In the genomic region with DNA sequence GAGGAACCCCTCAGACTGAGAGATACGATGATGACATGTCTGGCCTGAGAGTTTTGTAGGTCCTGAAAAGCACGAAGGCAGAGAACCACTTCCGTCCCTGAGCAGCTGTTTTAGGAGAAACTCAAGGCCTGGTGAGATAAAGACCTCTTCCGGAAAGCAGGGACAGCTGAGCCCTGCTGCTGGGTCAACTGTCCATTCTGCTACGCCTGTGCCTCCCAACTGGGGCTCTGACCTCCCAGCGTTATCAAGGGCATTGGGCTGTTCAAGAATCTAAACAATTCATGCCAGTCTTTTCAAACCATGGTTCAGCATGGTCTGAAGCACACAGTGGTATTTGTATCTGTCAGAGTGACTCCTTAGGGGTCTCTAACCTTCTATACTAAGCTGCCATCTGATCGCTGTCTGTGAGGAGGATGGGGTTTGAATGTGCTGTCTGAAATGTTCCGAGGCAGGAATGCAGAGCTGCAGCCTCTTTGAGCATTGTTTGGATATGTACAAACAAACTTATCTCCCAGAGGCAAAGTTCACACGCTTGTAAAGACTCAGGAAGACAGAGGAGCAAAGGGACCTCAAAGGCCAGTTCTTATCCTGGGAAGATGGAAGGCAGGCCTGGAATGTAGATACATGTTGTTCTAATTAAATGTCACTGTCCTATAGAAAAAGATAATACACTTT, we compare ENCODE assay signal across 9 mouse cellular contexts.
A peak's percentile ranks its signal among the peaks of the same experiment; 100 is the strongest.
DNase-seq lines count a peak whose midpoint lies in the region; ATAC-seq and TF ChIP-seq lines count a peak whose summit lies in the region.
"Had no signal": no experiment of that assay in that cellular context is flagged by ENCODE, and none has a peak within 500 bp of the region (broad histone marks: within the 10 kb centered on the region; RNA-seq: fewer than 3 reads in every experiment).

No protein-coding gene starts in this region.

- peak; percentile 27; the same call in 1 of the 2 replicates for ATAC-seq in heart, embryonic 15.5 days (replicated peaks; ENCODE audit: insufficient number of reproducible peaks, insufficient read depth, low FRiP score, low read depth)
- peak; percentile 38; the same call in 1 of the 2 replicates for ATAC-seq in stomach, embryonic 16.5 days (ENCODE audit: insufficient read depth, low FRiP score)

- H3K9me3 ChIP-seq in heart, embryonic 15.5 days (replicated peaks), result no peaks in the 10 kb centered on the region
- no peaks in the 10 kb centered on the region for H3K9me3 ChIP-seq in stomach, embryonic 16.5 days (replicated peaks; ENCODE audit: control insufficient read depth, low read length)
- H3K9me3 ChIP-seq: hindbrain, embryonic 15.5 days had no signal

- peaks cover 30% of the 10 kb centered on the region for H3K4me1 ChIP-seq in heart, embryonic 15.5 days (replicated peaks)
- peaks cover 6% of the 10 kb centered on the region for H3K4me1 ChIP-seq in liver, adult 2 months (ENCODE audit: control insufficient read depth, insufficient read depth, low read length)
- peaks cover 22% of the 10 kb centered on the region for H3K4me1 ChIP-seq in stomach, embryonic 16.5 days (ENCODE audit: control insufficient read depth, insufficient read depth, low read length)
- H3K4me1 ChIP-seq: hindbrain, embryonic 15.5 days had no signal

- TF ChIP-seq POLR2A in liver, adult 2 months (IDR thresholded peaks at IDR 0.05; ENCODE audit: extremely low read depth, insufficient read depth, low read length), result no peak

- H3K27ac ChIP-seq in heart, embryonic 15.5 days, result peak overlapping the region; percentile 84
- peak overlapping the region; percentile 22 for H3K27ac ChIP-seq in liver, adult 2 months (replicated peaks; ENCODE audit: insufficient read depth, low read depth, low read length)
- peak overlapping the region; percentile 59 for H3K27ac ChIP-seq in stomach, embryonic 16.5 days (ENCODE audit: low read length)
- H3K27ac ChIP-seq: hindbrain, embryonic 15.5 days had no signal

- peak overlapping the region; percentile 25; the same call in 1 of the 2 replicates for H3K4me2 ChIP-seq in heart, embryonic 15.5 days
- H3K4me2 ChIP-seq in stomach, embryonic 16.5 days (ENCODE audit: low read depth, low read length), result peak overlapping the region; percentile 4; the same call in 1 of the 2 replicates
- H3K4me2 ChIP-seq: hindbrain, embryonic 15.5 days had no signal

- peak; percentile 54 for DNase-seq in ovary, adult 18-20 months (ENCODE audit: low spot score)
- no peak for DNase-seq in ovary, postnatal 10 days (ENCODE audit: low spot score)
- peak; percentile 58 for DNase-seq in liver, adult 2 months (ENCODE audit: extremely low read depth, low read depth, low spot score)
- no peak for DNase-seq in left cerebral cortex, postnatal 10 days (ENCODE audit: extremely low spot score in 1 of 2, low spot score in 2 of 2)
- DNase-seq in gastrocnemius, postnatal 14 days, result no peak
- no peak for DNase-seq in left cerebral cortex, adult 9 months (ENCODE audit: low spot score in 2 of 2)

- no peaks in the 10 kb centered on the region; the same call in 1 of the 2 replicates for H3K79me2 ChIP-seq in liver, adult 2 months (ENCODE audit: control insufficient read depth, insufficient read depth, low read length)

- H3K27me3 ChIP-seq in heart, embryonic 15.5 days, result no peaks in the 10 kb centered on the region
- no peaks in the 10 kb centered on the region for H3K27me3 ChIP-seq in liver, adult 2 months (ENCODE audit: control insufficient read depth, insufficient read depth, low read length)
- H3K27me3 ChIP-seq in stomach, embryonic 16.5 days (ENCODE audit: control insufficient read depth, insufficient read depth, low read length), result no peaks in the 10 kb centered on the region
- H3K27me3 ChIP-seq: hindbrain, embryonic 15.5 days had no signal

- H3K4me3 ChIP-seq in heart, embryonic 15.5 days, result no peak overlapping the region
- no peak overlapping the region for H3K4me3 ChIP-seq in liver, adult 2 months (ENCODE audit: insufficient read depth, low read depth, low read length)
- H3K4me3 ChIP-seq in stomach, embryonic 16.5 days (replicated peaks; ENCODE audit: low read length), result no peak overlapping the region
- H3K4me3 ChIP-seq: hindbrain, embryonic 15.5 days had no signal

- no peak overlapping the region for H3K9ac ChIP-seq in heart, embryonic 15.5 days
- H3K9ac ChIP-seq in liver, adult 2 months (ENCODE audit: low read depth, low read length), result no peak overlapping the region
- H3K9ac ChIP-seq in stomach, embryonic 16.5 days (ENCODE audit: low read length), result no peak overlapping the region
- H3K9ac ChIP-seq: hindbrain, embryonic 15.5 days had no signal

- intact Hi-C loops in left cerebral cortex, postnatal 10 days (cut with DNase I), result no loop called here
- intact Hi-C loops in gastrocnemius, postnatal 14 days (cut with DNase I; ENCODE audit: low total_unique reads), result no loop called here

- H3K36me3 ChIP-seq in heart, embryonic 15.5 days, result no peaks in the 10 kb centered on the region
- H3K36me3 ChIP-seq in liver, adult 2 months (ENCODE audit: control insufficient read depth, insufficient read depth, low read length), result no peaks in the 10 kb centered on the region
- H3K36me3 ChIP-seq in stomach, embryonic 16.5 days (ENCODE audit: control insufficient read depth, insufficient read depth, low read length), result no peaks in the 10 kb centered on the region
- H3K36me3 ChIP-seq: hindbrain, embryonic 15.5 days had no signal

- no peak for TF ChIP-seq CTCF in liver, adult 2 months (IDR thresholded peaks at IDR 0.05; ENCODE audit: low read depth, low read length)

- WGBS in heart, embryonic 15.5 days, result 14% methylated on average over 9 of the region's 9 CpGs
- WGBS in liver, adult 2 months, result 24% methylated on average over 9 of the region's 9 CpGs
- 26% methylated on average over 9 of the region's 9 CpGs for WGBS in stomach, embryonic 16.5 days

Comparison
In these comparisons a context has a peak if more than half of its experiments do, and no peak if none do; other contexts are left out.
1. DNase-seq: peak in ovary, adult 18-20 months (single experiment) and liver, adult 2 months (single experiment); none in ovary, postnatal 10 days (single experiment), left cerebral cortex, postnatal 10 days (0 of 2), gastrocnemius, postnatal 14 days (single experiment) and left cerebral cortex, adult 9 months (0 of 2).
2. H3K27ac ChIP-seq: peak in every context shown above with its lines; median percentile 84 in heart, embryonic 15.5 days; 59 in stomach, embryonic 16.5 days; 22 in liver, adult 2 months.